Mouse (Mus musculus) spleen, adult 2 months (tissue): ENCODE data around the gene Sirpb1b. TPM values are rescaled to one million over a fixed set of nuclear protein-coding genes. Genes with fewer than 3 reads are reported as not detected.

Experiments
- polyA plus RNA-seq: library from polyadenylated mRNA; depleted of rRNA; stranded (reverse); fragments of >200 nt; gene quantifications from 2 replicates; pipeline ENCODE4 v1.2.3, GENCODE M21; 2012; rRNA removed

Sirpb1b gene
- polyA plus RNA-seq, 1 experiment, result 1.2 TPM

Other genes with a start within 250 kb of the Sirpb1b start
- gene Gm9733, start 242.8 kb downstream of the Sirpb1b start, polyA plus RNA-seq, result 1.1 and 2.3 TPM in 2 replicates
- 4.4 and 4.5 TPM in 2 replicates for gene Sirpb1a, start 148.5 kb downstream of the Sirpb1b start, polyA plus RNA-seq